In genomic region chr2:30772581-30773312, GRCm38 (mm10) we compare ENCODE assay signal across 8 mouse cellular contexts. TPM values are rescaled to one million over a fixed set of nuclear protein-coding genes. Genes with fewer than 3 reads are reported as not detected.
DNase-seq lines count a peak whose midpoint lies in the region; ATAC-seq and TF ChIP-seq lines count a peak whose summit lies in the region.

No protein-coding gene starts in this region.

- DNase-seq in layer of hippocampus, adult 2 months (ENCODE audit: low spot score in 2 of 2) = no peak
- DNase-seq in layer of hippocampus, adult 18-20 months (ENCODE audit: low spot score in 2 of 2) = no peak
- no peak for DNase-seq in hindbrain, embryonic 11.5 days (ENCODE audit: low spot score)
- DNase-seq in liver, embryonic 11.5 days (ENCODE audit: low spot score) = no peak
- peak; percentile 30 for DNase-seq in retina, embryonic 14.5 days (ENCODE audit: low spot score)
- DNase-seq in right cerebral cortex, adult 18-20 months = no peak
- no peak for DNase-seq in cerebellum, postnatal 36 days

- 0 out of 2 replicates have a peak, but pooled peaks have one; percentile 9 for ATAC-seq in erythroblast, adult 5-6 weeks (replicated peaks; ENCODE audit: low FRiP score, poor library complexity, severe bottlenecking)
- no peak for ATAC-seq in hindbrain, embryonic 11.5 days (ENCODE audit: low FRiP score)
- peak; percentile 64 for ATAC-seq in liver, embryonic 11.5 days (replicated peaks; ENCODE audit: low FRiP score)

- TF ChIP-seq CTCF in layer of hippocampus, adult 2 months (conservative IDR thresholded peaks at IDR 0.05) = no peak

- peaks cover 13% of the 10 kb centered on the region for H3K4me1 ChIP-seq in hindbrain, embryonic 11.5 days (replicated peaks; ENCODE audit: control insufficient read depth, insufficient read depth, low read length)
- H3K4me1 ChIP-seq in liver, embryonic 11.5 days (replicated peaks; ENCODE audit: control insufficient read depth, insufficient read depth, low read length) = peaks cover 34% of the 10 kb centered on the region

- no peaks in the 10 kb centered on the region for H3K27me3 ChIP-seq in hindbrain, embryonic 11.5 days (ENCODE audit: control insufficient read depth, insufficient read depth, low read length)
- no peaks in the 10 kb centered on the region for H3K27me3 ChIP-seq in liver, embryonic 11.5 days (replicated peaks; ENCODE audit: control insufficient read depth, insufficient read depth, low read length)

- WGBS in hindbrain, embryonic 11.5 days = 43% methylated on average over 15 of the region's 15 CpGs
- 18% methylated on average over 15 of the region's 15 CpGs for WGBS in liver, embryonic 11.5 days

- H3K27ac ChIP-seq in layer of hippocampus, adult 2 months = peak overlapping the region; percentile 82
- H3K27ac ChIP-seq in hindbrain, embryonic 11.5 days (ENCODE audit: low read depth, low read length) = peak overlapping the region; percentile 89
- H3K27ac ChIP-seq in liver, embryonic 11.5 days (ENCODE audit: low read depth, low read length) = peak overlapping the region; percentile 99

- H3K9ac ChIP-seq in hindbrain, embryonic 11.5 days (ENCODE audit: low read depth, low read length) = no peak overlapping the region
- H3K9ac ChIP-seq in liver, embryonic 11.5 days (ENCODE audit: low read depth, low read length) = peak overlapping the region; percentile 79

- H3K4me2 ChIP-seq in hindbrain, embryonic 11.5 days (replicated peaks; ENCODE audit: low read depth, low read length) = no peak overlapping the region
- H3K4me2 ChIP-seq in liver, embryonic 11.5 days = peak overlapping the region; percentile 96

- no peaks in the 10 kb centered on the region for H3K36me3 ChIP-seq in hindbrain, embryonic 11.5 days (ENCODE audit: control insufficient read depth, insufficient read depth, low read length)
- no peaks in the 10 kb centered on the region for H3K36me3 ChIP-seq in liver, embryonic 11.5 days (ENCODE audit: control insufficient read depth, insufficient read depth, low read length)

- H3K9me3 ChIP-seq in hindbrain, embryonic 11.5 days (ENCODE audit: control insufficient read depth, low read length) = no peaks in the 10 kb centered on the region
- H3K9me3 ChIP-seq in liver, embryonic 11.5 days (ENCODE audit: control insufficient read depth, low read length) = no peaks in the 10 kb centered on the region

- H3K4me3 ChIP-seq in layer of hippocampus, adult 2 months = no peak overlapping the region
- no peak overlapping the region for H3K4me3 ChIP-seq in hindbrain, embryonic 11.5 days (ENCODE audit: low read depth, low read length)
- H3K4me3 ChIP-seq in liver, embryonic 11.5 days (ENCODE audit: low read depth, low read length) = peak overlapping the region; percentile 60

RNA-seq across cellular contexts. Expression of gene 1700001O22Rik, which starts 30.7 kb away (rescaled TPM):
- total RNA-seq in layer of hippocampus, adult 2 months (2021) = 1 to 10 TPM; 4.9 to 5.4 TPM
- total RNA-seq in layer of hippocampus, adult 18-20 months (2021) = 1 to 10 TPM; 4.9 to 5.2 TPM
- not detected in 2 replicates for total RNA-seq in erythroblast, adult 5-6 weeks (2015; ENCODE audit: low replicate concordance)
- not detected in 2 replicates for total RNA-seq in erythroblast, adult 5-6 weeks (2017; ENCODE audit: low replicate concordance)
- polyA plus RNA-seq in hindbrain, embryonic 11.5 days (2014; fragmentation: Nextera tagmentation; extraction: Ambion mirVana) = 2.7 and 4.0 TPM in 2 replicates
- 0.40 and 0.75 TPM in 2 replicates for polyA plus RNA-seq in liver, embryonic 11.5 days (2014; fragmentation: Nextera tagmentation; extraction: Ambion mirVana)

RNA-seq across cellular contexts. Expression of gene Ntmt1, which starts 34.9 kb away (rescaled TPM):
- total RNA-seq in layer of hippocampus, adult 2 months (2021) = 10 to 100 TPM; 33.1 to 33.5 TPM
- 10 to 100 TPM; 32.1 to 32.5 TPM for total RNA-seq in layer of hippocampus, adult 18-20 months (2021)
- 2.7 TPM in 2 replicates for total RNA-seq in erythroblast, adult 5-6 weeks (2015; ENCODE audit: low replicate concordance)
- 3.9 TPM in 1 of 2 replicates, not detected in the other for total RNA-seq in erythroblast, adult 5-6 weeks (2017; ENCODE audit: low replicate concordance)
- polyA plus RNA-seq in hindbrain, embryonic 11.5 days (2014; fragmentation: Nextera tagmentation; extraction: Ambion mirVana) = 108 and 110 TPM in 2 replicates
- 75.9 and 85.2 TPM in 2 replicates for polyA plus RNA-seq in liver, embryonic 11.5 days (2014; fragmentation: Nextera tagmentation; extraction: Ambion mirVana)

RNA-seq across cellular contexts. Expression of gene Asb6, which starts 57.4 kb away (rescaled TPM):
- 10 to 100 TPM; 36.7 to 40.8 TPM for total RNA-seq in layer of hippocampus, adult 2 months (2021)
- total RNA-seq in layer of hippocampus, adult 18-20 months (2021) = 10 to 100 TPM; 40.2 to 43.3 TPM
- 13.6 and 19.2 TPM in 2 replicates for total RNA-seq in erythroblast, adult 5-6 weeks (2015; ENCODE audit: low replicate concordance)
- total RNA-seq in erythroblast, adult 5-6 weeks (2017; ENCODE audit: low replicate concordance) = 40.6 and 42.2 TPM in 2 replicates
- 26.0 and 28.5 TPM in 2 replicates for polyA plus RNA-seq in hindbrain, embryonic 11.5 days (2014; fragmentation: Nextera tagmentation; extraction: Ambion mirVana)
- 44.2 and 45.6 TPM in 2 replicates for polyA plus RNA-seq in liver, embryonic 11.5 days (2014; fragmentation: Nextera tagmentation; extraction: Ambion mirVana)

Comparison
In these comparisons a context has a peak if more than half of its experiments do, and no peak if none do; other contexts are left out.
1. RNA of gene 1700001O22Rik, which starts 30.7 kb away (total RNA-seq): 4.9 to 5.4 TPM in layer of hippocampus, adult 2 months and 4.9 to 5.2 TPM in layer of hippocampus, adult 18-20 months; not detected in erythroblast, adult 5-6 weeks; every median in the first group is over 4 times any median in the second.
2. RNA of gene Ntmt1, which starts 34.9 kb away (total RNA-seq): 33.1 to 33.5 TPM in layer of hippocampus, adult 2 months and 32.1 to 32.5 TPM in layer of hippocampus, adult 18-20 months; 2.7 to 3.9 TPM in erythroblast, adult 5-6 weeks; every median in the first group is over 4 times any median in the second.
3. Peak in every context shown above with its lines, with median percentiles within 50 percentile points of each other: H3K27ac ChIP-seq.